Mouse (Mus musculus): ENCODE measurements around the gene Zc2hc1b. TPM values are rescaled to one million over a fixed set of nuclear protein-coding genes. Genes with fewer than 3 reads are reported as not detected.

Zc2hc1b gene
- polyA plus RNA-seq, 1 experiment from 2014 or later: not detected

Other genes starting within 250 kb of the Zc2hc1b start
- gene Stx11, start 213.7 kb downstream of the Zc2hc1b start, polyA plus RNA-seq (2015; fragmentation: Nextera tagmentation; extraction: Ambion mirVana): 9.3 and 10.8 TPM in 2 replicates
- gene Sf3b5, start 172.7 kb downstream of the Zc2hc1b start, polyA plus RNA-seq (2015; fragmentation: Nextera tagmentation; extraction: Ambion mirVana): 14.5 and 15.7 TPM in 2 replicates
- gene Plagl1, start 117.5 kb downstream of the Zc2hc1b start, polyA plus RNA-seq (2015; fragmentation: Nextera tagmentation; extraction: Ambion mirVana): 20.5 and 24.6 TPM in 2 replicates
- gene Ltv1, start 15.1 kb upstream of the Zc2hc1b start, polyA plus RNA-seq (2015; fragmentation: Nextera tagmentation; extraction: Ambion mirVana): 21.5 and 23.2 TPM in 2 replicates

All from liver, embryonic 16.5 days (tissue).